Mouse (Mus musculus) layer of hippocampus, adult 2 months (tissue): Measurements from ENCODE around the gene Prss32. TPM values are rescaled to one million over a fixed set of nuclear protein-coding genes. Genes with fewer than 3 reads are reported as not detected.

Source experiments
- DNase-seq, 2 experiments: peaks; one replicate each; pipeline ENCODE4 v3.0.0; 2022; ENCODE audit warnings: low spot score in 2 of 2
- H3K27ac ChIP-seq: fragments of 200-600 bp; 2 replicates; pipeline ENCODE4 v1.8.1; 2022
- H3K4me3 ChIP-seq: fragments of 200-600 bp; 2 replicates; pipeline ENCODE4 v1.8.1; 2022; ENCODE audit warnings: mild to moderate bottlenecking
- CTCF ChIP-seq: fragments of 200-600 bp; conservative IDR thresholded peaks from 2 replicates; pipeline ENCODE4 v1.8.1; 2022; ENCODE audit warnings: antibody characterized with exemption, mild to moderate bottlenecking, moderate library complexity
- total RNA-seq, 2 experiments: library from RNA; stranded (reverse); gene quantifications; 2 replicates each; pipeline ENCODE4 v1.2.3; 2021

Gene Prss32
- total RNA-seq, 2 experiments from 2014 or later = not detected

GRCm38 (mm10) chr17:23822094-23822493 is 21.6 kb upstream of the Prss32 start:
- DNase-seq = no peak
- H3K4me3 ChIP-seq = no peak overlapping the region
- H3K27ac ChIP-seq = no peak overlapping the region
- no peak for TF ChIP-seq CTCF

GRCm38 (mm10) chr17:23823018-23823417 is 20.6 kb upstream of the Prss32 start:
- Histone ChIP-seq H3K4me3 (no peak overlapping the region), H3K27ac (no peak overlapping the region)
- DNase-seq = no peak
- no peak for TF ChIP-seq CTCF

GRCm38 (mm10) chr17:23823614-23824013 is 20.0 kb upstream of the Prss32 start:
- TF ChIP-seq CTCF = no peak
- no peak overlapping the region for H3K27ac ChIP-seq
- H3K4me3 ChIP-seq = no peak overlapping the region
- no peak for DNase-seq

- no peak overlapping the region for H3K27ac ChIP-seq
- H3K4me3 ChIP-seq = no peak overlapping the region
- DNase-seq = no peak
- TF ChIP-seq CTCF = no peak
Observed at GRCm38 (mm10) chr17:23825591-23825990, 18.1 kb upstream of the Prss32 start.

GRCm38 (mm10) chr17:23828271-23829001 is 15.2 kb upstream of the Prss32 start:
- Histone ChIP-seq H3K4me3 (peak overlapping the region; percentile 92), H3K27ac (peak overlapping the region; percentile 92)
- peak; percentile 31 to 57 for DNase-seq
- no peak for TF ChIP-seq CTCF

GRCm38 (mm10) chr17:23829064-23829619 is 14.5 kb upstream of the Prss32 start, which contains the start of gene Elob:
Gene Elob (minus strand): TSS chr17:23829136.
- TF ChIP-seq CTCF = peak; percentile 86
- Histone ChIP-seq H3K4me3 (peak within 1 kb of the TSS; percentile 92), H3K27ac (peak within 1 kb of the TSS; percentile 100)
- peak; percentile 81 to 83 for DNase-seq

GRCm38 (mm10) chr17:23831201-23831600 is 12.5 kb upstream of the Prss32 start:
- no peak for DNase-seq
- no peak for TF ChIP-seq CTCF
- Histone ChIP-seq H3K4me3 (no peak overlapping the region), H3K27ac (no peak overlapping the region)

GRCm38 (mm10) chr17:23836006-23836575 is 7.6 kb upstream of the Prss32 start, which contains the start of gene Prss33:
Gene Prss33 (minus strand): TSS chr17:23836056.
- TF ChIP-seq CTCF = no peak
- DNase-seq = no peak

GRCm38 (mm10) chr17:23841145-23841544 is 2.5 kb upstream of the Prss32 start:
- no peak for DNase-seq
- TF ChIP-seq CTCF = peak; percentile 96

More at GRCm38 (mm10) chr17:23836006-23836575, 7.6 kb upstream of the Prss32 start, which contains the start of gene Prss33:
- H3K4me3 ChIP-seq = no peak within 1 kb of the TSS
- H3K27ac ChIP-seq = no peak within 1 kb of the TSS

GRCm38 (mm10) chr17:23843141-23843811 is 379 bp upstream of the Prss32 start:
- no peak for DNase-seq
- peak; percentile 57 for TF ChIP-seq CTCF
- Histone ChIP-seq H3K4me3 (peak overlapping the region; percentile 34; the same call in 1 of the 2 replicates), H3K27ac (no peak overlapping the region)

More at GRCm38 (mm10) chr17:23841145-23841544, 2.5 kb upstream of the Prss32 start:
- H3K27ac ChIP-seq = no peak overlapping the region
- no peak overlapping the region for H3K4me3 ChIP-seq

GRCm38 (mm10) chr17:23850028-23850427 is 6.4 kb downstream of the Prss32 start:
- H3K27ac ChIP-seq = no peak overlapping the region
- DNase-seq = no peak
- TF ChIP-seq CTCF = peak; percentile 55
- H3K4me3 ChIP-seq = no peak overlapping the region

GRCm38 (mm10) chr17:23850853-23851749 is 7.4 kb downstream of the Prss32 start:
- TF ChIP-seq CTCF = peak; percentile 81
- Histone ChIP-seq H3K27ac (no peak overlapping the region), H3K4me3 (no peak overlapping the region)
- DNase-seq = peak; percentile 26 to 71
